Mouse (Mus musculus) megakaryocyte progenitor cell, adult 5-6 weeks (primary cell): ENCODE data around the gene E2f4. TPM values are rescaled to one million over a fixed set of nuclear protein-coding genes. Genes with fewer than 3 reads are reported as not detected.
A peak's percentile ranks its signal among the peaks of the same experiment; 100 is the strongest.

Source experiments
- ATAC-seq: replicated peaks from 2 replicates; pipeline ENCODE4 v1.8.0; 2016; ENCODE audit warnings: mild to moderate bottlenecking, moderate TSS enrichment, inconsistent platforms; ENCODE audit not compliant: poor library complexity
- total RNA-seq, 2 experiments: library from RNA; stranded (forward) in 1 of 2; stranded (reverse) in 1 of 2; fragments of 157-497, 149-512 nt in 1 of 2; fragments of 200-1000 nt in 1 of 2; gene quantifications; 2 replicates each; pipeline versions ENCODE4 v1.2.3 to v1.2.4; 2015 to 2017

The E2f4 gene
- total RNA-seq, 2 experiments from 2014 or later = 47.0 to 126 TPM

- peak; percentile 76 for ATAC-seq
Observed at GRCm38 (mm10) chr8:105312891-105313481, 15.5 kb downstream of the E2f4 start.

GRCm38 (mm10) chr8:105313622-105314402 is 16.3 kb downstream of the E2f4 start:
- ATAC-seq = peak; percentile 18

- ATAC-seq = no peak
Observed at GRCm38 (mm10) chr8:105315073-105315769, 17.8 kb downstream of the E2f4 start.

GRCm38 (mm10) chr8:105317941-105318340 is 20.5 kb downstream of the E2f4 start:
- no peak for ATAC-seq

GRCm38 (mm10) chr8:105318662-105319190 is 21.3 kb downstream of the E2f4 start:
- no peak for ATAC-seq

GRCm38 (mm10) chr8:105323183-105323582 is 25.7 kb downstream of the E2f4 start:
- peak; percentile 45 for ATAC-seq

- no peak; the same call in 1 of the 2 replicates for ATAC-seq
Observed at GRCm38 (mm10) chr8:105325641-105326093, 28.2 kb downstream of the E2f4 start.

GRCm38 (mm10) chr8:105326141-105326672 is 28.7 kb downstream of the E2f4 start, which contains the start of the genes Lrrc29 and Tmem208:
TSS of gene Lrrc29 (minus strand) at chr8:105326278.
TSS of gene Tmem208 (plus strand) at chr8:105326354.
- ATAC-seq = peak; percentile 89

GRCm38 (mm10) chr8:105326968-105327367 is 29.5 kb downstream of the E2f4 start:
- no peak for ATAC-seq

- no peak for ATAC-seq
Observed at GRCm38 (mm10) chr8:105330325-105330724, 32.9 kb downstream of the E2f4 start.

GRCm38 (mm10) chr8:105331469-105331868 is 34.0 kb downstream of the E2f4 start:
- no peak for ATAC-seq

GRCm38 (mm10) chr8:105331931-105332330 is 34.5 kb downstream of the E2f4 start:
- ATAC-seq = no peak

- ATAC-seq = no peak
Observed at GRCm38 (mm10) chr8:105332523-105332922, 35.1 kb downstream of the E2f4 start.

- ATAC-seq = peak; percentile 32; the same call in 1 of the 2 replicates
Observed at GRCm38 (mm10) chr8:105336373-105337130, 39.1 kb downstream of the E2f4 start.

GRCm38 (mm10) chr8:105338992-105339391 is 41.5 kb downstream of the E2f4 start:
- peak; percentile 58; the same call in 1 of the 2 replicates for ATAC-seq

- ATAC-seq = peak; percentile 72
Observed at GRCm38 (mm10) chr8:105339886-105340635, 42.6 kb downstream of the E2f4 start.

- no peak for ATAC-seq
Observed at GRCm38 (mm10) chr8:105341399-105341798, 43.9 kb downstream of the E2f4 start.

- no peak for ATAC-seq
Observed at GRCm38 (mm10) chr8:105342768-105343167, 45.3 kb downstream of the E2f4 start.

- no peak for ATAC-seq
Observed at GRCm38 (mm10) chr8:105343791-105344574, 46.5 kb downstream of the E2f4 start.
